Mouse (Mus musculus) adrenal gland, postnatal 25 days (tissue): ENCODE data around the gene Pnmal2. TPM values are rescaled to one million over a fixed set of nuclear protein-coding genes. Genes with fewer than 3 reads are reported as not detected.

Experiments
- DNase-seq: peaks from one replicate; pipeline ENCODE4 v3.0.0; 2021; ENCODE audit warnings: mixed read lengths
- long read RNA-seq: library from polyadenylated mRNA; stranded (forward); transcript quantifications from one replicate; pipeline ENCODE4 v2.0.0, GENCODE M21; 2021
- total RNA-seq: library from RNA; stranded (reverse); gene quantifications from 2 replicates; pipeline ENCODE4 v1.2.3, GENCODE M21; 2021

Pnmal2 gene
- 26.9 and 36.1 TPM in 2 replicates for total RNA-seq
- long read RNA-seq, full-length matches to known transcripts, result 37 of 37 reads
- long read RNA-seq, partial matches to known transcripts, result 0 of 37 reads
- long read RNA-seq, other reads (novel, unspliced or antisense), result 0 of 37 reads

DNA sequence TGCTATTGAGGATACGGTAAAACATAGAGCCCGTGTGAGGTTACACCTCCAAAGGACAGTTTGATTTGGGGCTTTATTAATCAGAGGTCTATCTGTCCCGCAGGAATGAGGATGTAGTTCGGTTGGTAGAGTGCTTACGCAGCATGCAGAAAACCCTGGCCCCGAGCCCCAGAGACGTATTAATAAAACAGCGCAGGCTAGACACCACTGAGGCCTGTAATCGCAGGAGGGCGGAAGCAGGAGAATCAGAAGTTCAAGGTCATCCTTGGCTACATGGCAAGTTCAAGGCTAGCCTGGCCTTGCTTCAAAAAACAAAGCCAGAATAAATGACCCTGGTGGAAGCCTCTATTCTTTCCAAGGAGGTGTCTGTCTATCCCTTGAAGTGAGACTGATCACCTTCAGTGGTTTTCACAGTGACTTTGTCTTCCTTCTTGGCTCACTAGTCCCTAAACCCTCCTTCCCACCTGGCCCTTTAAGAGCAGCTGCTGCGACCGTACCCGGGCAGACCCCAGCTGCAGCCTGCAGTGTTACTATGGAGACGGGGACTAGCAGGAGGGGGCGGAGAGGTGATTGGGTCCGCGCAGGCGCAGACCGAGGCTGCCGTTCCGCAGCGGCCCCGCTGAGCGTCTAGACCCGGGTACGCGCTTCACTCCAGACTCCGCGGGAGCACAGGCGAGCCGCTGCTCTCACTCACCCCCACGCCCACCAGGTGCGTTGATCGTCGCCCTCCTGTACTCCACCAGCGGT is at the start of gene Pnmal2:
Gene Pnmal2, plus strand, starts transcription at position 622 of the 747 bp plus-strand sequence.
- peak; percentile 89 for DNase-seq

DNA sequence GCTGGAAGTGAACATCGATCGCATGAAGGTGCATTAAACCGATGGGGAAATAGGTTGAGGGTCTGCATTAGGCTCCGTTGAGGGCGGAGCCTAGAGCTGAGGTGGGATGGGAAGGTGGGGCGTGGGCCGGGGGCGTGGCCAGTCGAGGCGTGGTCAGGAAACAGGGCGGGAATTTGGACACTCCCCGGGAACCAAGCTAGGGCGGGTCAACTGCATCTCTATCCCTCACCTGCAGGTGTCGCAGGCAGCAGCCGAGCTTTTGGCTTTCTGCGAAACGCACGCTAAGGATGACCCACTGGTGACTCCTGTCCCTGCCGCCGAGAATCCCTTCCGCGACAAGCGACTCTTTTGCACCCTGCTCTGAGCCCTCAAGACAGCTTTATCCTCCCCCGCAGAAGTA is 49.5 kb upstream of the Pnmal2 start:
- DNase-seq, result peak; percentile 75

DNA sequence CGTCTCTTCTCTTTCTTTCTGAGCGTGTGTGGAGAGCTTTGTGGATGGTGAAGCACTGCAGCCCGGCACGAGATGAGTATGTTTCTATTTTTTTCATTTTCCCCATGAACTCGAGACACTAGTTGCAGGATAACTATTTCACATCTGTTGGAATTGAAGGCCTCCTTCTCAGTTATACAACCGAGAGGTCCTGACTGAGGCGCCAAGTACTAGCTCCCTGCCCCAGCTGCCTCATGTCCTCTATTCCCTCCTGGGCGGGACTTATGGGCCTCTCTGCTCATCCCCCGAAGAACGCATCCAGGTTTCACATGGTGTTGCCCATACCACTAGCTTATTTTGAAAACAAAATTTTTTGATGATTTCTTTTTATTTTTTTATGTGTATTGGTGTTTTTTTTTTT is 49.0 kb upstream of the Pnmal2 start:
- no peak for DNase-seq

DNA sequence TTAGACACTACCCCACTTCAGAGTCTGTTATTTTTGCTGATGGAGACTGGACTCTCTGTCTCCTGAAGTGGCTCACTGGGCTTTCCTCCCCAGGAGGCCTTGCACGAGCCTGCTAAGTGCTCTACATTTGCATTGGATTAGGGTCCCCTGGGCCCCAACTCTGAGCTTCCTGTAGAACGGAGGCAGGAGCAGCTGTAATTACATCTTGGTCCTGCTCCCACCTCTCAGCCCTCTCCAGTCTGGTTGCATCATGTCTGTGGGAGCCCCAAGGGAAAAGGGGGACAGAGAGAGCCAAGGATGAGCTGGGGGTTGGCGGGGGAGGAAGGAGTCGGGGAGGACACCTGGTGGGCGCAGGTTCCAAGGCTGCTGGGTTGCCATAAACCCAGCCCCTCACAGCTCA is 44.0 kb upstream of the Pnmal2 start:
- DNase-seq, result no peak

DNA sequence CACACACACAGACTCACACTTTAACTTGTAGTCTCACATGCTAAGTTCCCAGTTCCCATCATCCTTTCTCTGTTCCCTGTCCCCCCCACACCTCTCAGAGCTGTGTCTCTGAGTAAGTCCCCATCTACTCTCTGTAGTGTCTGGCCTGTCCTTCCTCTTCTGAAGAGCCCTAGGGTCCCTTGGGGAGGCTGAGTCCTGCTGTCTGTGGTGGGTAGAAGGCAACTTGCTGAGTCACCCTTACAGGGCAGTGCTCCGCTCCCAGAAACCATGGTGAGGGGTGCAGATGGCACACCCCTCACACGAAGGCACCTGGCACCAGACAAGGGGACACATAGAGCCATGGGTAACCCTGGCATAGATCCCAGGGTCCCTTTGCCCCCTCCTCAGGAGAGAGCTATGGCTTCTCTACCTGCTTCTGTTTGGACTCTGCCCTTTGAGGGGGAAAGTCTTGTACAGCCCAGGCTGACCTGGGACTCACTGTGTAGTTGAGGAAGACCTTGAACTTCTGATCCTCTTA is 41.0 kb upstream of the Pnmal2 start:
- no peak for DNase-seq

DNA sequence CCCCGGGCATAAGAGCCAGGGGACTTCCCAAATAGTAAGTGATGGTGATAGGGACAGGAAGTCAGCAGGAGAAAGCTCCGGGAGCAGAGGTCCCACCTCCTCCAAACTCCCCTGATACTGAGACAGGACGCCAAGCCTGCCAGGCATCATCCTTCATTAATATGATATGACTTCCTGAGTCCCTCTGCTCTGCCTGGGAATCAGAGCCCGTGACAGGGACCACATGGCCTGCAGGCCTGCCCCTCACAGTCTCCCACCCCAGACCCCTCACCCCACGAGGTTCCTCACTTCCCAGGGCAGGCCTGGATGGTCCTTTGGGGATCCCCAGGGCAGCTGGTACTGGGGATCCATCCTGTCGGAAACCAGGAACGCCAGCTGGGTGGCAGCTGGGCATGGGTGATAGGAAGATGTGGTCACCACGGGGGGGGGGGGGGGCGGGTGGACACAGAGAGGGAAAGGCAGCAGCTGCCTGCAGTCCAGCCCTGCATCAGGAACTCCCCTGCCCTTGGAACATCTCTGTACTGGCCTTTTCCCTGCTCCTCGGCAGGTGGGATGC is 40.3 kb upstream of the Pnmal2 start:
- DNase-seq, result no peak

DNA sequence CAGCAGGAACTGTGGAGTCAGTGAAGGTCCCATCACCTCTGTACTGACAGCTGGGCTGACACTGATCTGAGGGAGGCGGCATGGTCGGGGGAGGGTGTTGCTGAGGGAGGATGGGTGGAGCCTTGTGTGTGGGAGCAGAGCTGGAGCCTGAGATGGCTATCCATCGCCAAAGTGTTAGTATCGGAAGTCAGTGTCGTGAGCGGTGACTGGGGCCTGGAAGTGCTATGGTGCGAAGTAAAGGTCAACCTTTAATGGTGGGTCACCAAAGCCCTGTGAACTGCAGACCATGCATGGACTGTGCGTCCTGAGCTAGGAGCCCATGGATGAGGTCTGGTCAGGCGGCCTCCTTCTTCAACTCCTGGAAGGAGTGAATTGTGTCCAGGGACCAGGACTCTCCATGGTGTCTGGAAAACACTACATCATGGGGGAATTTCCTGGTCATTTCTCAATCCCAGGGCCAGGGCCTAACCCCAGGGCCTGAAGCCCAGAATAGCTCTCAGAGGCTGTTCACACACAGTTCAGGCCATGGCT is 38.9 kb upstream of the Pnmal2 start:
- no peak for DNase-seq

DNA sequence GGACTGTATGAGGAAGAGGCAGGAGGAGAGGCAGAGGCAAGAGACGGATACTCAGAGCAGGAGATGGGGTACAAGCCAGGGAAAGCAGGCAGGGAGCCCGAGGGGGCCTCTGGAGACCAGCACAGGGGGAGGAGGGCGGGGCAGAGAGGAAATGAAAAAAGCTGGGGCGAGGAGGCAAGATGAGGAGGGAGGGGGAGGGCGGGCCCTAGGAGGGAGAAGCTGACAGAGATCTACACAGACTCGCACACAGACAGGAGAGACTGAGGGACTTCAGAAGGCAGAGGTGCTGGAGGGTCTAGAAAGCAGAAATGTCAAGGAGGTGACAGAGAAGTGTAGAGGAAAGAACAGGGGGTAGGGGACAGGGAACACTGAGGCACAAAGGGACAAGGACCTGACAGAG is 38.2 kb upstream of the Pnmal2 start, which contains the start of gene Ptgir:
Gene Ptgir, plus strand, starts transcription at position 210 of the 400 bp plus-strand sequence.
- DNase-seq, result no peak

DNA sequence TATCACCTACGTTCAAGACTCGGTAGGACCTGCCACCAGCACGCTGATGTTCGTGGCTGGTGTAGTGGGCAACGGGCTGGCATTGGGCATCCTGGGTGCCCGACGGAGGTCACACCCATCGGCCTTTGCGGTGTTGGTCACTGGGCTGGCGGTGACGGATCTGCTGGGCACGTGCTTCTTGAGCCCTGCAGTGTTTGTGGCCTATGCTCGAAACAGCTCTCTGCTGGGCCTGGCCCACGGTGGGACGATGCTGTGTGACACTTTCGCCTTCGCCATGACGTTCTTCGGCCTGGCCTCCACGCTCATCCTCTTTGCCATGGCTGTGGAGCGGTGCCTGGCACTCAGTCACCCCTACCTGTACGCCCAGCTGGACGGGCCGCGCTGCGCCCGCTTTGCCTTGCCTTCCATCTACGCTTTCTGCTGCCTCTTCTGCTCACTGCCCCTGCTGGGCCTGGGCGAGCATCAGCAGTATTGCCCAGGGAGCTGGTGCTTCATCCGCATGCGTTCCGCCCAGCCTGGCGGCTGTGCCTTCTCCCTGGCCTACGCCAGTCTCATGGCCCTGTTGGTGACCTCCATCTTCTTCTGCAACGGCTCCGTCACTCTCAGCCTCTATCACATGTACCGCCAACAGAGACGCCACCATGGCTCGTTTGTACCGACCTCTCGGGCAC is 37.5 kb upstream of the Pnmal2 start:
- no peak for DNase-seq

DNA sequence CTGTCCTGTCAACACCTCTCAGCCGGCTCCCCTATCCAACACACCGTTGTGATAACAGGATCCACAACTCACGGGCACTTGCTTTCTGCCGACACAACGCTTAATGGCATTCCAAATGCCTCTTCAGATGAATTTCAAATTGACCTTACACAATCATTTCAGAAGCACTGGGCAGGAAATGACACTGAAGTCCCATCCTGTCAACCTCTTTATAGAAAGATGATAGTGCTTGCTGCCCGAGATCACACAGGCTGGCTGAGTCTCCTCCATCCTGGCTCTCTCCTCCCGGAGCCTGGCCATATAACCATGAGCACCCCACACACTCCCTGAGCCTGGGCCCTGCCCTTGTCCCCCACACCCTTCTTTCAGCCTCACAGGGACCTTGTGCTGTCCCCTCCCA is 36.6 kb upstream of the Pnmal2 start:
- no peak for DNase-seq

DNA sequence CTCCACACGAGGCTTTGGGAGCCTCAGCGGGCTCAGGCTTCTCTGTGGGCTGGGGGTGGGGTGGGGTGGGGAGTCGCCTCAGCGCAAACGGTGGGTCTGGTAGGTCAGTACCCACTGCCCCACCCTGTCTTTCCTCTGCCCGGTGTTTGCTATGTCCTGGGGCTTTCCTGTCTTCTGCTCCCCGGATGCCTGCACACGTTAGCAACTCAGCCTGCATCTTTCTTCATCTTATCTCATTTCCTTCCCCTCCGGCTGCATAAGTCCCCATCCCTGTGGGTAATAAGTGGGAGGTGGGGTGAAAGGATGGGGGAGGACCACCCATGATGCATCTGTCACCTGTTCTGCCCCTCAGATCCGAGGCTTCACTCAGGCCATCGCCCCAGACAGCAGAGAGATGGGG is 36.1 kb upstream of the Pnmal2 start:
- no peak for DNase-seq

DNA sequence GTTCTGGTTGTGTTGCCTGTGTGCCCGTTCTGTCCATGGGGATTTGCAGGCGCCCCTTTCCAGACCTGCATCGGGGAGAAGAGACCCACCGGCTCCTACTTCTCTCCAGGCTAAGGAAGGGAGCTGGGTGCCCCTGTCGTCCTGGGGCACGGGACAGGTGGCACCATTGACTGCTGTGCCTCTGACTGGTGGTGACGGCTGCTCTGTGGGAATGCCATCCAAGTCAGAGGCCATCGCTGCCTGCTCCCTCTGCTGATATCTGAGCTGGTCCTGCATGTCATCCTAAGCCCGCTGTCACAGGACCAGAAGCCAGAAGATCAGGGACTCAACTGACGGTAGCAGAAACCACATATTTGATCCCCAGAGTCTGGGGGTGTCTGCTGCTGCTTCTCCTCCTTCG is 35.6 kb upstream of the Pnmal2 start:
- no peak for DNase-seq

DNA sequence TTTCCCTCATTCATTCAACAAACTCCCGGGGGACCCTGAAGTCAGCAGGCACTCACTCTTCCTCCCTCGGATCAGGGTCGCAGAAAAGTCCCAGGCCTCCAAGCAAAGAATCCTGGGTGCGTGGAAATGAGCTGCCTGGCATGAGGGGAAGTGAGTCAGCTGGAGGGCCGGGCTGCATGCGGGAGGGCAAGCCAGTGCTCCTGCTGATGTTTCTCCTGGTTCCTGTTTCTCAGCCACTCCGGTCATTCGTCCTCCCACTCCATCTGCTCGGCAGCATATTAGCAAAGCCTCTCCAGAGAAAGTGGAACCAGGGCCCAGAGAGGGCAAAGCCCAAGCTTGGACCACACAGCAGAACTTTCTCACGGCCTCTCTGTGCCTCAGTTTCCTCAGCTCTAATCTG is 34.6 kb upstream of the Pnmal2 start:
- DNase-seq, result no peak

DNA sequence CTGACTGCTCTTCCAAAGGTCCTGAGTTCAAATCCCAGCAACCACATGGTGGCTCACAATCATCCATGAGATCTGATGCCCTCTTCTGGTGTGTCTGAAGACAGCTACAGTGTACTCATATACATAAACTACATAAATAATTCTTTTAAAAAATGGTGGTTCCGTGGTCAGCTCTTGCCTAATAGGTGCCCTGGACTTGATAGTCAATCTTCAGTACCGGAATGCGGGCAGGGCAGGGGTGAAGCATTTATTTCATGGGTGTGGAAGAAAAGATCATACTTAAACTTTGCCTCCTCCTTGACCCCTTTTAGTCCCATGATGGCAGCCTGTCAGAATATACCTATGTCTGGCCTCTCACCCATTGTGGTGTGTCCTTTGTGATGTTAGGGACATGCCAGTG is 32.6 kb upstream of the Pnmal2 start:
- no peak for DNase-seq

DNA sequence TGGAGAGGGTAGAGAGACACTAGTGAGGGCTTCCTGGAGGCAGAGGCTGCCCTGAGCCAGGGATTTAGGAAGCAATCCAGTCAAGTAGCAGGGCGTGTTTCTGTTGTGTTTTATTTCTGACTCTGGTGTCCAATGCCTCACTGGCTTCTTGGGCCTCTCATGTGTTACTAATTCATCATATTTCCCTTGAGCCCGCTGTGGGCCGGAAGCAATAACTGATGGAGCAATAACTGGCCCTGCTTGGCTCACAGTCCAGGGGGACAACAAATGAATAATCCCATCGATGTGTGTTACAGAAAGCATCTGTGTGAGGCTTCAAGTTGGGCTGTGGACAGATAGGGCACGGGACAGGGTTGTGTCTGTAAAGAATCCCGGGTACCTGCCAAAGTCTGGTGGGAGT is 32.1 kb upstream of the Pnmal2 start:
- no peak for DNase-seq

DNA sequence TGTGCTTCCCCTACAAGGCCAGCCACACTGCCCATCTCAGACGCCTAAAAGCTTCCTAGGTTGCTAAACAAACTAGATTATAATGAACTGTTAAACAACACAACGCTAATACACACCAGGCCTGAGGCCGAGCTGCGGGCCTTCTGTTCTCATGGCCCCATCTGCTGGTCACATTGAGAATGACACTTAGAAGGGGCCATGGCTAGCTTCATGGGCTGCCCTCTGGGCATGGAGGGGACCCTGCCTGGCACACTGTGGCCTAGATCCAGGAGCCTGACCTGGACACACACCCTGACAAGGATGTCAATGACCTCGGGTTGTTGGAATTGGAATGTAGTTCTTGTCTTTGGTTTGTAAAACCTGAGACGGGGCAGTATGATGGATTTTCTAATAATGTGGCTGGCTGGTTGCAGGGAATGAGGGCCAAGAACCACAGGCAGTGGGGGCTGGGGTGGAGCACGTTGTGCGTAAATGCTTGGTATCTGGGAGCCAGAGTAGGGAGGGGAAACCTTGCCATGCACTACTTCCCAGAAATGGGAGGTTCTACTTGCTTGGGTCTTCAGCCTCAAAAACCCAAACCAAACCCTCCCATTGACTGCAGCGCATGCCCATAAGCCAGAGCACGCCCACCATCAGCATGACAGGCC is 30.6 kb upstream of the Pnmal2 start:
- peak; percentile 67 for DNase-seq

DNA sequence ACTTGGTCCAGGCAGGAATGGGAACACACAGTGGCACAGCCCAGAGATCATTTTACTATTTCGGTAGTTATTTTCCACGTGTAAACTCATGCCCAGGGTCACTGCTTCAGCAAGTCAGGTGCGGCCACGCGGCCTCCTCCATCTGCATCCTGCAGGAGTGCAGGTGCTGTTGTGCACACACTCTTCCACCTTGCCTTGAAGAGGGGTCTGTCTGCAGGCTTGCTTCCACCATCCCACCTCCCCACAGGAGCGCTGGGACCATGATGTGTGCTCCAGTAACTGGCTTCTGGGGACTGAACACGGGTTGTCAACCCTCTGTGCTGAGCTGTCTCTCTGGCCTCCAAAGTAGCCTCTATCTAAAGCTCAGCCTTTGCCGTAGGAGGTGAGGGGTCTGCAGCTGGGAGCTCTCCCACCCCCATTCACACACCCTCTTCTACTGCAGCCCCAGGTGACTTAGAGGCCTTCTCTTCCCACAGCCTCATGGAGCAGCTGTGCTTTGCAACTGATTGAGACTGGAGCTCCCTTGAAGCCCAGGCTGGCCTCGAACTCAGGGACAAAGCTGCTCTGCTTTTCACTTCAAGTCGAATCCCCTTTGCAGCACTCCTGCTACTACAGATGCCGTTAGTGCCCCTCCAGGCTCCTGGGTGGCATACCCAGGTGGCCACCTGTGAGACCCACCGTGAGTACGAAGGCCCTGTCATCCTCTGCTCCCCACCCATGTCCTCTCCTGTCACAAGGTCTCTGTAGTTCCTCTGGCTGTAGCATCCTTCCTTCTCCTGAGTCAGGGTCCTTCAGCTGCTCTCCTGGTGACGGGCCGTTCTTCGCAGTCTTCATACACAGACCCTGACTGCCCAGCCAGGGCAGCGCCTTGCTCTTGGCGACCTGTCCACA is 29.8 kb upstream of the Pnmal2 start:
- no peak for DNase-seq

DNA sequence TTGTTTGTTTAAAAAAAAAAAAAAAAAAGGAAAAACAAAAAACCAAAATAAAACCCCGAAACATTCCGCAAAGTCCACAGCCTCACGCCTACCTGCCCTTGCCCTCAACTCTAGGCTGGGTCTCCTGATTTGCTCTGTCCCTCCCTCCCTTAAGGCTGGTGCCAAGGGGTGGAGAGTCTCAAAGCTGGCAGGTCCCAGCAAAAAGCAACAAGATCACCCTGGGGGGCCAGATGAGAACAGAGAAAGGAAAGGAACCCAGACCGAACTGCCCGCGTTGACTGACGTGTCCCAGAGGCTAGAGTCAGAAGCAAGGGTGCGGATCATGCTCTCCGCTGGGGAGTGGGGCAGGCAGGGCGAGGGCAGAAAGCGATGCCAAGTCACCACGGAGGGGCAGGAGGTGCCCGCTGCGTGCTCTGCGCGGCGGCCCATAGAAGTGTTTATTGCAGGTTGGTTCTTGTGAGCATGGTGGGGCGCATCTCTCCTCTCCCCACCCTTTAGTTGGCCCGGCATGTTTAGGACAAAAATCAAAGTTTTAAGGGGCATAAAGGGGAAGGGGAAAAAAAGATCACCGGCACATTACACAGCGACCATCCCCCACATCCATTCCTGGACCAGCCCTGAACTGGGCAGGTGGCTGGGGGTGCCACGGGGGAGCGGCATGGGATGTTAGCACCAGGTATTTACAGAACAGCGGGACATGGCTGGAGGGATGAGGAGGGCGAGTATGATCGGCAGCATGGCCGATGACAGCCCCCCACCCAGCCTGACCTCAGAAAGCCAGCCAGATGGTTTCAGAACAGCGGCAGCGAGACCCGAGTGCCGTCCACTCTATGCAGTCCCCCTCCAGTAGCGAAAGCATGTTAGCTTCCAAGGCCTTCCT is 28.8 kb upstream of the Pnmal2 start:
- DNase-seq, result no peak

DNA sequence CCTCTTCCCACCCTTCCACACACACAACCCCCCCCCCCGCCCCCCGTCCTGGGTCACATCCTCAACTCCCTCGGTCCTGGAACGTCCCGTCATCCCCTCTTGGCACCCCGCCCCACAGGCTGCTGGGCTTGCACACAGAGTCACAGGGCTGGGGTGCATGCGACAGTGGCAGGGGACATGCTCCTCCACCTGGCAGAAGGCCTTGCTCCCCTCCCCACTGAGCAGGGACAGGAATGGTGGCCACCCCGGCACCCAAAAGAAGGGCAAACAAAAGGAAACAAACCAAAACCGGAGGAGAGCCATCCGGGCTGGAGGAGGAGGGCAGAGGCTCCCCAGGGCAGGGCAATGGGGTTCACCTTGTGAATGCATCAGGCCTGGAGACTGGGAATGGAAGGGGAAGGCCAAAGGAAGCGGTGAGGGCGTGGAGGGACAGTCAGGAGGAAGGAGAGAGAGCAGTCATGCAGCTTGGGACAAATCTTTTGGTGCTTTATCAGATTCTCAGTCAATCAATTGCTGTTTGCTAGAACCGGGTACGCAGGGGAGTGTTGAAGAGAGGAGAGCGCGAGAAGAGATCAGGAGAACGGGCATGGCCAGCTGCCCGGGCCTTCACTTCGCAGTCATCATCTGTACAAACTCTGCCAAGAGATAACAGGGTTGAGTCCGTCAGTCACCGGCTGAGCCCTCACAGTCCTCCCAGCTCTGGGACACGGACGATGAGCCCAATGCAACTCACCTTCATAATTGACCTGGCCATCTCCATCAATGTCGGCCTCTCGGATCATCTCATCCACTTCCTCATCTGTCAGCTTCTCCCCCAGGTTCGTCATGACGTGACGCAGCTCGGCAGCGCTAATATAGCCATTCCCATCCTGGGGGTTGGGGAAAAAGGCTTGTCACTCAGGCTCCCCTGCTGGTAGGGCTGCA is 27.9 kb upstream of the Pnmal2 start:
- no peak for DNase-seq
